Mouse (Mus musculus): ENCODE measurements around the gene Cks1brt. TPM values are rescaled to one million over a fixed set of nuclear protein-coding genes. Genes with fewer than 3 reads are reported as not detected.
"Not testable (repeated sequence)": the region's sequence is repeated elsewhere in the genome, so short reads cannot be mapped to it uniquely, and the experiment has no call there.

Gene Cks1brt
- polyA plus RNA-seq (2014; fragmentation: Nextera tagmentation; extraction: Ambion mirVana): not detected in 2 replicates

GRCm38 (mm10) chr8:85151624-85152023 lies at the start of gene Cks1brt:
Gene Cks1brt, plus strand, starts transcription at chr8:85151924.
- 82% methylated on average over 3 of the region's 3 CpGs for WGBS
- no peak for ATAC-seq (replicated peaks; ENCODE audit: low FRiP score, low TSS enrichment, low read depth)
- DNase-seq (ENCODE audit: low spot score): no peak

DNA sequence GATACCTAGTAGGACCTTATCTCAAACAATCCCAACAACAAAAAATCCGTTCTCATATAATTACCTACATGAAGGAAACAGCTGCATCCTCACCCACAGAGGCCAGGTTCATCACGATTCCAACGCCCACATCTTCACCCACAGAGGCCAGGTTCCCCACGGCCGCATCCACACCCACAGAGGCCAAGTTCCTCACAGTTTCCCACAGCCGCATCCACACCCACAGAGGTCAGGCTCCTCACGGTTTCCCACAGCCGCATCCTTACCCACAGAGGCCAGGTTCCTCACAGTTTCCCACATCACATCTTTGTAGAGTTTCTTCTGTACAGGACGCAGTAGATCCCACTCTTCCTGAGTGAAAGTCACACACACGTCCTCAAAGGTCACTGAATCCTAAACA lies 38.5 kb upstream of the Cks1brt start:
- no peaks in the 10 kb centered on the region for H3K27me3 ChIP-seq (replicated peaks; ENCODE audit: control insufficient read depth, insufficient read depth, low read length)
- DNase-seq (ENCODE audit: low spot score): no peak
- peaks cover 7% of the 10 kb centered on the region; the same call in 1 of the 2 replicates for H3K9me3 ChIP-seq (ENCODE audit: control insufficient read depth, low read length)
- 92% methylated on average over 10 of the region's 10 CpGs for WGBS
- no peak overlapping the region for H3K27ac ChIP-seq (ENCODE audit: low read depth)
- H3K4me1 ChIP-seq (replicated peaks; ENCODE audit: control insufficient read depth, insufficient read depth, low read length): no peaks in the 10 kb centered on the region
- no peak overlapping the region for H3K4me3 ChIP-seq (ENCODE audit: low read depth, low read length)
- no peak for ATAC-seq (replicated peaks; ENCODE audit: low FRiP score, low TSS enrichment, low read depth)
- H3K4me2 ChIP-seq (ENCODE audit: low read length): no peak overlapping the region
- H3K36me3 ChIP-seq (ENCODE audit: control insufficient read depth, insufficient read depth, low read length): peaks cover 31% of the 10 kb centered on the region
- no peak overlapping the region for H3K9ac ChIP-seq (ENCODE audit: low read length)

More at GRCm38 (mm10) chr8:85151624-85152023, at the start of gene Cks1brt:
- Histone ChIP-seq H3K27ac (ENCODE audit: low read depth) (no peak within 1 kb of the TSS), H3K36me3 (ENCODE audit: control insufficient read depth, insufficient read depth, low read length) (no peaks in the 10 kb centered on the region), H3K4me1 (replicated peaks; ENCODE audit: control insufficient read depth, insufficient read depth, low read length) (no peaks in the 10 kb centered on the region), H3K4me2 (ENCODE audit: low read length) (no peak within 1 kb of the TSS), H3K9ac (ENCODE audit: low read length) (no peak within 1 kb of the TSS), H3K4me3 (ENCODE audit: low read depth, low read length) (no peak within 1 kb of the TSS), H3K9me3 (ENCODE audit: control insufficient read depth, low read length) (peaks cover 10% of the 10 kb centered on the region), H3K27me3 (replicated peaks; ENCODE audit: control insufficient read depth, insufficient read depth, low read length) (no peaks in the 10 kb centered on the region)

GRCm38 (mm10) chr8:85115501-85115900 lies 36.2 kb upstream of the Cks1brt start:
- peaks cover 15% of the 10 kb centered on the region for H3K36me3 ChIP-seq (ENCODE audit: control insufficient read depth, insufficient read depth, low read length)
- H3K4me1 ChIP-seq (replicated peaks; ENCODE audit: control insufficient read depth, insufficient read depth, low read length): no peaks in the 10 kb centered on the region
- DNase-seq (ENCODE audit: low spot score): no peak
- H3K9ac ChIP-seq (ENCODE audit: low read length): no peak overlapping the region
- peaks cover 7% of the 10 kb centered on the region; the same call in 1 of the 2 replicates for H3K9me3 ChIP-seq (ENCODE audit: control insufficient read depth, low read length)
- ATAC-seq (replicated peaks; ENCODE audit: low FRiP score, low TSS enrichment, low read depth): no peak
- H3K4me2 ChIP-seq (ENCODE audit: low read length): no peak overlapping the region
- no peak overlapping the region for H3K27ac ChIP-seq (ENCODE audit: low read depth)
- no peaks in the 10 kb centered on the region for H3K27me3 ChIP-seq (replicated peaks; ENCODE audit: control insufficient read depth, insufficient read depth, low read length)
- no peak overlapping the region for H3K4me3 ChIP-seq (ENCODE audit: low read depth, low read length)
- WGBS: 82% methylated on average over 4 of the region's 4 CpGs

- ATAC-seq (replicated peaks; ENCODE audit: low FRiP score, low TSS enrichment, low read depth): no peak
- Histone ChIP-seq H3K36me3 (ENCODE audit: control insufficient read depth, insufficient read depth, low read length) (0 out of 2 replicates have a peak, but pooled peaks cover under 1% of the 10 kb centered on the region), H3K9ac (ENCODE audit: low read length) (no peak overlapping the region), H3K4me3 (ENCODE audit: low read depth, low read length) (no peak overlapping the region), H3K4me1 (replicated peaks; ENCODE audit: control insufficient read depth, insufficient read depth, low read length) (no peaks in the 10 kb centered on the region), H3K27ac (ENCODE audit: low read depth) (no peak overlapping the region), H3K27me3 (replicated peaks; ENCODE audit: control insufficient read depth, insufficient read depth, low read length) (no peaks in the 10 kb centered on the region), H3K4me2 (ENCODE audit: low read length) (no peak overlapping the region), H3K9me3 (ENCODE audit: control insufficient read depth, low read length) (0 out of 2 replicates have a peak, but pooled peaks cover 3% of the 10 kb centered on the region)
- DNase-seq (ENCODE audit: low spot score): no peak
- 54% methylated on average over 7 of the region's 7 CpGs for WGBS
These were observed 34.7 kb upstream of the Cks1brt start for GRCm38 (mm10) chr8:85116984-85117383.

DNA sequence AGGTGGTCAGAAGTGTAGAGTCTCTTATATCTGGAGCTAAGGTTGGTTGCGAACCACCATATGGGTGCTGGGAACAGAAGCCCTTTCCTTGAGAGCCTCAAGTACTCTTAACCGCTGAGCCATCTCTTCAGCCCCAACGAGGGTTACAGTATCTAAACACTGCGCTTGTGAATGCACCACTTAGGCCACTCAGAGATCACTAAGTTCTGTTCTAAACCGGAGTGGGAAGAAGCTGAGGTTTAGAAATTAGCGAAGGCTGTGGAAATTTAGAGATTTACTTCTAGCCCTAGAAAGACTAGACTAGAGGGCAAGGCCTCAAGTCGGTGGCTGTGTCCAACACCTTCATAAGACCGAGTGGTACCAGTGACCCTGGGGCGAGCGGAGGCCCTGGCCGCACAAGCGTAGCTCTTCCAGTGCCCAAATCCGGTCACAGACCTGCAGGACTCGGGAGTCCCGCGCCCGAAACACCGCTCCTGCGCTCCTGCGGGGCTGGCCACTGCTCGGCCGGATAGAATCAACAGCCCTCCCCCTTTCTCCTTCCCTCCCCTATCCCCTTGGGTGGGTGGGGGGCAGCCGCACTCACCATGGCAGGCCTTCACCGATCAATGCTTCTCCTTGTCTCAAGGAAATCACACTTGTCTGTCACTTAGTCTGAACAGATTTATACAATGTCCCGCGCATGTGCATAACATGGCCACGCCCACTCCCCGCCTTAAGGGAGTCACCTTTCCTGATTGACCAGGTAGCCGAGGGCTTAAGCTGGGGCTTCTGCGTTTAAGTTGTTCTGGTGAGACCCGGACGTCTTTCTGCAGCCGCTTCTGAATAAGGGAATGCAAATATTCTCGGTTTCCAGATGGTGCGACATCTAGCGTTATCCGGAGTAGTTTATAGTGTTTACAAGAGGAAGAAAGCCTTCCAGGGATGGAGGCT lies 32.4 kb upstream of the Cks1brt start:
- H3K9me3 ChIP-seq (ENCODE audit: control insufficient read depth, low read length): no peaks in the 10 kb centered on the region
- no peaks in the 10 kb centered on the region for H3K27me3 ChIP-seq (replicated peaks; ENCODE audit: control insufficient read depth, insufficient read depth, low read length)
- H3K27ac ChIP-seq (ENCODE audit: low read depth): peak overlapping the region; percentile 51; the same call in 1 of the 2 replicates
- H3K9ac ChIP-seq (ENCODE audit: low read length): peak overlapping the region; percentile 57
- peak overlapping the region; percentile 70 for H3K4me3 ChIP-seq (ENCODE audit: low read depth, low read length)
- no peaks in the 10 kb centered on the region for H3K4me1 ChIP-seq (replicated peaks; ENCODE audit: control insufficient read depth, insufficient read depth, low read length)
- peak; percentile 94 for ATAC-seq (replicated peaks; ENCODE audit: low FRiP score, low TSS enrichment, low read depth)
- peak; percentile 95 for DNase-seq (ENCODE audit: low spot score)
- H3K4me2 ChIP-seq (ENCODE audit: low read length): peak overlapping the region; percentile 62
- no peaks in the 10 kb centered on the region for H3K36me3 ChIP-seq (ENCODE audit: control insufficient read depth, insufficient read depth, low read length)
- WGBS: 7% methylated on average over 37 of the region's 37 CpGs

DNA sequence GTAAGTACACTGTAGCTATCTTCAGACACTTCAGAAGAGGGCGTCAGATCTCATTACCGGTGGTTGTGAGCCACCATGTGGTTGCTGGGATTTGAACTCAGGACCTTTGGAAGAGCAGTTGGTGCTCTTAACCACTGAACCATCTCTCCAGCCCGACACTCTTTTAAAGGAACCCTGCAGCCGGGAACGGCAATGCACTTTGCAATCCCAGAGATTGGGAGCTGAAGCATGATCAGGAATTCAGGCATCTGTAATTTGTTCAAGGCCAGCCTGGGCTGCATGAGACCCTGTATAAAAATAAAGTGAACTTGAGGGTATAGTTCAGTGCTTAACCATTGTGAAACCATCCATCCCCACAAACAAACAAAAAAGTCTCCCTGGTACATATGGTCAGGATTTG lies 31.5 kb upstream of the Cks1brt start:
- not testable (repeated sequence) for H3K4me3 ChIP-seq (ENCODE audit: low read depth, low read length); H3K9me3 ChIP-seq (ENCODE audit: control insufficient read depth, low read length); H3K9ac ChIP-seq (ENCODE audit: low read length); H3K27me3 ChIP-seq (replicated peaks; ENCODE audit: control insufficient read depth, insufficient read depth, low read length); ATAC-seq (replicated peaks; ENCODE audit: low FRiP score, low TSS enrichment, low read depth); H3K27ac ChIP-seq (ENCODE audit: low read depth); H3K4me1 ChIP-seq (replicated peaks; ENCODE audit: control insufficient read depth, insufficient read depth, low read length); H3K36me3 ChIP-seq (ENCODE audit: control insufficient read depth, insufficient read depth, low read length); DNase-seq (ENCODE audit: low spot score); H3K4me2 ChIP-seq (ENCODE audit: low read length)
- WGBS: 82% methylated on average over 5 of the region's 5 CpGs

- Histone ChIP-seq H3K9me3 (ENCODE audit: control insufficient read depth, low read length) (no peaks in the 10 kb centered on the region), H3K9ac (ENCODE audit: low read length) (no peak within 1 kb of the TSS), H3K36me3 (ENCODE audit: control insufficient read depth, insufficient read depth, low read length) (no peaks in the 10 kb centered on the region), H3K27me3 (replicated peaks; ENCODE audit: control insufficient read depth, insufficient read depth, low read length) (no peaks in the 10 kb centered on the region), H3K27ac (ENCODE audit: low read depth) (no peak within 1 kb of the TSS), H3K4me3 (ENCODE audit: low read depth, low read length) (no peak within 1 kb of the TSS), H3K4me2 (ENCODE audit: low read length) (no peak within 1 kb of the TSS), H3K4me1 (replicated peaks; ENCODE audit: control insufficient read depth, insufficient read depth, low read length) (no peaks in the 10 kb centered on the region)
- 76% methylated on average over 3 of the region's 3 CpGs for WGBS
- no peak for DNase-seq (ENCODE audit: low spot score)
- no peak for ATAC-seq (replicated peaks; ENCODE audit: low FRiP score, low TSS enrichment, low read depth)
These were observed 28.7 kb upstream of the Cks1brt start, which contains the start of gene Zfp791 for GRCm38 (mm10) chr8:85122995-85123394. Gene Zfp791, minus strand, starts transcription at chr8:85123095.

GRCm38 (mm10) chr8:85123691-85124090 lies 28.0 kb upstream of the Cks1brt start:
- WGBS: 93% methylated on average over 8 of the region's 8 CpGs
- H3K9ac ChIP-seq (ENCODE audit: low read length): no peak overlapping the region
- no peak overlapping the region for H3K27ac ChIP-seq (ENCODE audit: low read depth)
- H3K9me3 ChIP-seq (ENCODE audit: control insufficient read depth, low read length): no peaks in the 10 kb centered on the region
- H3K36me3 ChIP-seq (ENCODE audit: control insufficient read depth, insufficient read depth, low read length): no peaks in the 10 kb centered on the region
- H3K27me3 ChIP-seq (replicated peaks; ENCODE audit: control insufficient read depth, insufficient read depth, low read length): no peaks in the 10 kb centered on the region
- H3K4me1 ChIP-seq (replicated peaks; ENCODE audit: control insufficient read depth, insufficient read depth, low read length): no peaks in the 10 kb centered on the region
- no peak overlapping the region for H3K4me3 ChIP-seq (ENCODE audit: low read depth, low read length)
- no peak overlapping the region for H3K4me2 ChIP-seq (ENCODE audit: low read length)
- DNase-seq (ENCODE audit: low spot score): no peak
- no peak for ATAC-seq (replicated peaks; ENCODE audit: low FRiP score, low TSS enrichment, low read depth)
